Mouse (Mus musculus): ENCODE measurements around the gene Pmp22.

- no peak for TF ChIP-seq GATA1 (IDR thresholded peaks at IDR 0.05; ENCODE audit: low read length)
- no peak for TF ChIP-seq TAL1 (IDR thresholded peaks at IDR 0.05; ENCODE audit: low read length)
Observed at GRCm38 (mm10) chr11:63129840-63130239, 1.1 kb downstream of the Pmp22 start.
